Mouse (Mus musculus) lung, adult 2 months (tissue): ENCODE data around the gene Meis2.

Source experiments
- CTCF ChIP-seq: fragments of 200-500 bp; IDR thresholded peaks from 2 replicates; pipeline ENCODE4 v1.5.1; 2011; ENCODE audit warnings: mild to moderate bottlenecking, low read length, control low read depth; ENCODE audit not compliant: insufficient read depth
- POLR2A ChIP-seq: fragments of 200-500 bp; IDR thresholded peaks from 2 replicates; pipeline ENCODE4 v1.6.1; 2011; ENCODE audit warnings: low read depth, mild to moderate bottlenecking, control low read depth, low read length, borderline replicate concordance; ENCODE audit errors: extremely low read depth

DNA sequence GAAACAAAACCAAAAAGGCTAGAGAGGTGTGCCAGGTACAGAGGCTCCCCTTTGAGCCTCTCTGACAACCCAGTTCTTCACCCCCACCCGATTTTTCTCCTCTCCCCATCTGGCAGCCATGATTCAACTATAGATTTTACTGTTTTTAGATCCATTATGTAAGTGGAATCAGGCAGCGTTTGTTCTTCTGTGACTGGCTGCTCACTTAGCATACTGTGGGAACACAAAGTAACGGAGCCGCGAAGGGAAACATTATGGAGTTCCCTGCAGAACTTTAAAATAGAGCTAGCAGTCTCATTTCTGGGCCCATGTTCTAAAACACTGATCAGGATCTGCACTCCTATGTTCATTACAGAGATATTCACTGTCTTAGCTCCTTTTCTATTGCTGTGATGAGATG, 243.3 kb downstream of the Meis2 start:
- TF ChIP-seq CTCF (no peak), POLR2A (no peak)
